Mouse (Mus musculus) stomach, adult 2 months (tissue): ENCODE data around the gene Fbp1. TPM values are rescaled to one million over a fixed set of nuclear protein-coding genes. Genes with fewer than 3 reads are reported as not detected.

Source experiments
- polyA plus RNA-seq: library from polyadenylated mRNA; depleted of rRNA; stranded (reverse); fragments of >200 nt; gene quantifications from 2 replicates; pipeline ENCODE4 v1.2.3, GENCODE M21; 2012; rRNA removed

The Fbp1 gene
- polyA plus RNA-seq, result 0.15 and 0.17 TPM in 2 replicates

GRCm38 (mm10) chr13:62887712-62888441, at the start of gene Fbp1:
Fbp1 (minus strand) TSS chr13:62888282.

GRCm38 (mm10) chr13:62857941-62858915, 29.9 kb downstream of the Fbp1 start, which contains the start of gene Fbp2:
Fbp2 (minus strand) TSS chr13:62858422.

Other genes with a start within 250 kb of the Fbp1 start
- 0.09 TPM in 1 of 2 replicates, not detected in the other for gene Platr25, start 127.6 kb downstream of the Fbp1 start, polyA plus RNA-seq
- gene Gm5141, start 102.5 kb downstream of the Fbp1 start, polyA plus RNA-seq, result 0.37 TPM in 1 of 2 replicates, not detected in the other
- gene Fbp2, start 29.9 kb downstream of the Fbp1 start, polyA plus RNA-seq, result 9.8 and 13.3 TPM in 2 replicates
- 36.3 and 40.9 TPM in 2 replicates for gene 2010111I01Rik, start 76.6 kb upstream of the Fbp1 start, polyA plus RNA-seq